Mouse (Mus musculus) effector memory CD4-positive, alpha-beta T cell, adult 7 months (primary cell): ENCODE results near the gene Ccdc162. TPM values are rescaled to one million over a fixed set of nuclear protein-coding genes. Genes with fewer than 3 reads are reported as not detected.

Experiments
- polyA plus RNA-seq: library from polyadenylated mRNA; unstranded; fragments of 100-300 nt; shearing (Covaris generic); gene quantifications from one replicate; pipeline ENCODE4 v1.2.1, GENCODE M21; 2017

The Ccdc162 gene
- 0.83 TPM for polyA plus RNA-seq

DNA sequence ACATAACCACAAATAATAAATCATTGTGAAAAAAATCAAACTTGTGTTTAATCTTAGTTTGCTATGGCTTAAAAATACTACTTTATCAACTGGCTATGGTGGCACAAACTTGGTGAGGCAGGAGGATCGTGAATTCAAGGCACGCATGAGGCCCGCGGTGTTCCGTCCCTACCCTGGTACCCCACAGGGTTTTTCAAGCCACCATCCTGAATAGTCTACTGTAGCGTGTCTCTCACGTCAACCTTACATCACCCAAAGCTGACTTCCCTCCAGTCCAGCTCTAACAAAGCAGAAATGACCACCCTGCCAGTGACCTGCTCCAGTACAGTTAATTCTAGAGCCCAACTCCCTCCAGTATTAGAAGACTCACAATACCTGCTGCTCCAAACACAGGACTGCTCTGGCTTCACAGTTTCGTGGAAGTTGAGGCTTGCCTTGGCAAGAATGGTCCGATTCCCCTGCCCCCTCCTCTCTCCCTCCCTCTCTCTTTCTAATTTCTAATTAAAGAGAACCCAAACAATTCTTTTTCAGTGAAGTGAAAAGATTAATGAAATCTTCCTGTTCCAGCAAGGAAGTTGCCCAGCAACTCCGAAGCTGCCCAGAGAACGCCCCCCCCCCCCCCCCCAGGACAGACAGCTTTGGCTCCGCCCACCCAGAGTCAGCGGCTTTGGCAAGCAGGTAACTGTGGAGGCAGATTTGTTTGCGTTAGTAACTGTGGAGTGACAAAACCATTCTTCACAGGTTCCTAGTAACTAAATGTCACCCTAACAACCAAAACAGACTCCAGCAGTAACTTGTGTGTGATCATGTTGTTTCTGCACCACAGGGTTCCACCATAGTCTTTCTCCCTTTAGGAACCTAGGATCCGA lies at the start of gene Ccdc162:
Ccdc162 (minus strand) TSS at position 606 of the 869 bp plus-strand sequence.

DNA sequence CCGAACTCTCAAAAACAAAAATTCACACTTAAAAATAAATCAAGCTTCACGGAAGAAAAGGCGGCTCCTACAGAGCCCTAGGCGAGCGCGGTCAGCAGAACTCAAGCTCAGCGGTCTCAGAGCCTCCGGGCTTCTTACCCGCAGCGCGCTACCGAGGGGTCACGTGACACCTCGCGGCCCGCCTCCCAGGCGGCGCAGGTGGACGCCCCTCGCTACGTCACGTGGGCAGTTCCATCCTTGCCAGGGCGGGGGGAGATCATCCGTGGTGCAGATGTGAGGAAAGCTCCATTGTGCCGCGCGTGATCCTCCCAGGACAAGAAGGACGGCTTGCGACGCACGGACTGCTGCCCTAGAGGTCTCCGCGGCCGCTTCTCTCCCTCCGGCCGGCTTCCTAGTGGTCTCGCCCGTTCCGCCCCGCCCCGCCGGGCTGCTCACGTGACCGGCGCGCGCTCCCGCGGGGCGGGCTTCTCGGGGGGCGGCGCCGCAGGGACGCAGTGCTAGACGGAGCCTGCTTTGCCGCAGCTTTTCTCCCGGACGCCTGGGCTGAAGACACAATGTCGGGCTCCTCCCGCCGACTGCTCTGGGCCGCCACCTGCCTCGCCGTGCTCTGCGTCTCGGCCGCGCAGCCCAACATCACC lies 197.3 kb downstream of the Ccdc162 start, which contains the start of gene Cd164:
Cd164 (plus strand) TSS at position 434 of the 638 bp plus-strand sequence.

DNA sequence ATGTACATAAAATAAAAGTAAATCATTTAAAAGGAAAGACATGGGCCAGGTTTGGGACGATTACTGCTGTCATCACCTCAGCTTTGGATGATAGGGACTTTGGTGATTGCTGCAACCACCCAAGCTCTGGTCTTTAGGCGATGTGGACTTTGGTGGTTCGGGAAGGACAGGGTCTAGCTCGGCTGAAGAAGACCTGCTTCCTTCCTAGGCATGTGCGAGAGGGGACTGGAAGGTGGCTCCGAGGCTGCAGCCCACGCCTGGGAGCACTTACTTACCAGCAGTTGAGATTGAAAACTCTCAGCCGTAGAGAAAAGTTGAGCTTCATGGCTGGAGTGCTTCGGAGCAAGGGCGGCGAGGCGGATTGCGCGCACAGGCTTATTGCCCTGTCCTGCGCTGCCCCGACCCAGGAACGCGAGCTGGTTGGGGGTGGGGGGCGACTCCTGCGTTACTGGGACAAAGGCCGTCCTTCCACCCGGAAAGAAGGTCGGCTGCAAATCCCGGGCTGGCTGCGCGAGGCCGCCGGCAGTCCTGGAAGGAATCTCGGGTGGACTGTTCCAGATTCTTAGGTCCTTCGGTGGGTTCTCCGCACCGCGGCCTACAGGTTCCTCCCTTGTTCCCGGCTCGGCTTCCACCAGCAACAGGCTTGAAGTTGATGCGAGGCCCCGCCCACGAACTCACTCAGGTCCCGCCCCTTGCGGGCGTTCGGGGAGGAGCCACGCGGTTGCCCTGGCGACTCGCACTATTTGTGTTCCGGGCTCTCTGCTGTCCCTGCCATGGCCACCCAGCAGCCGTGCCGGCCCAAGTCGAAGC lies 226.5 kb downstream of the Ccdc162 start, which contains the start of the genes Smpd2 and Ppil6:
Smpd2 (minus strand) TSS at position 662 of the 810 bp plus-strand sequence.
Ppil6 (plus strand) TSS at position 732 of the 810 bp plus-strand sequence.

Other genes with a start within 250 kb of the Ccdc162 start
- 167 TPM for gene Mical1, start 240.3 kb downstream of the Ccdc162 start, polyA plus RNA-seq
- gene Smpd2, start 226.3 kb downstream of the Ccdc162 start, polyA plus RNA-seq = 28.2 TPM
- gene Ppil6, start 226.2 kb downstream of the Ccdc162 start, polyA plus RNA-seq = not detected
- gene Cd164, start 197.2 kb downstream of the Ccdc162 start, polyA plus RNA-seq = 253 TPM
- gene Cep57l1, start 93.2 kb upstream of the Ccdc162 start, polyA plus RNA-seq = 6.1 TPM
- gene Sesn1, start 93.3 kb upstream of the Ccdc162 start, polyA plus RNA-seq = 24.1 TPM